Mouse (Mus musculus): Measurements from ENCODE around the gene Ccdc38.
A peak's percentile ranks its signal among the peaks of the same experiment; 100 is the strongest.

Ccdc38 gene

GRCm38 (mm10) chr10:93608051-93608450, 67.6 kb downstream of the Ccdc38 start:
- DNase-seq (ENCODE audit: low read depth, low spot score): no peak

GRCm38 (mm10) chr10:93609236-93609635, 68.8 kb downstream of the Ccdc38 start:
- DNase-seq (ENCODE audit: low read depth, low spot score): no peak

DNA sequence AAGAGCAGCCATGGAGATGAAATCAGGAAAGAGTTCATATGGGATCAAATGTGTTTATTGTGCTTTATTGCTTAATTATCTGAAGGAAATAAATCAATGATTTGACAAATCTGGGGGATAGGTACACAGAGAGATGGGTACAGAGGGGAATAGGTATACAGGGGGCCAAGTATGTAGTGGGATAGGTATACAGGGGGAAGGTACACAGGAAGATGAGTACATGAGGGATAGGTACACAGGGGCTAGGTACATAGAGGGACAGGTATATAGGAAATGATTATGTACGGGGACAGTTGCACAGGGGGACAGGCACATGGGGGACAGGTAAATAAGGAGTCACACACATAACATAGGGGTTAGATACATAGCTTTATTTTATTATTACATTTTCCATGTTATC, 70.5 kb downstream of the Ccdc38 start:
- DNase-seq (ENCODE audit: low read depth, low spot score): no peak

DNA sequence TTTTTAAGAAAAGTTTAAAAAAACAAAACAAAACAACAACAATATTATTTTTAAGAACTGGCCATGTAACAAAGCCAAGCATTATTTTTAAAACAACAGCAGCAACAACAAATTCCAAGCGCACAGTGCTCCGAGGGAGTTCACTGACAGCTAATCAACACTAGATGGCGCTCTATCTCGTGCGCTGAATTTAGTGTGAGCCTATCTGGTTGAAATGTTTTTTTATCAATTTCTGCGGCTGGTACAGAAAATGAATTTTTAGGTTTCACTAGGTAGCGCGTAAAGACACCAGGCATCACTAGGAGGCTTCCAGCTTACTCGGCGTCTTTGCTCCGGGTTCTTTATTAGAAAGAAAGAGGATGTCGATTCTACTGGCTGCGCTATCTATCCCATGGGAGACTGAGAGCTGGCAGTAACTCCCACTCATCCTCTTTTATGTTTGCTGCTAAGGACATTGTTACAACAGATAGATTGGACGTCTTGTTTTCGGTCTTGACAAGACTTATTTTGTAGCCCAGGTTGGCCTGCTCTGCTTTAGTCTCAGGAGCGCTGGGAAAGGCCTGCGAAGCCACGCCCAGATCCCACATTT, 71.1 kb downstream of the Ccdc38 start:
- peak; percentile 51 for DNase-seq (ENCODE audit: low read depth, low spot score)

GRCm38 (mm10) chr10:93614850-93615249, 74.4 kb downstream of the Ccdc38 start:
- no peak for DNase-seq (ENCODE audit: low read depth, low spot score)

DNA sequence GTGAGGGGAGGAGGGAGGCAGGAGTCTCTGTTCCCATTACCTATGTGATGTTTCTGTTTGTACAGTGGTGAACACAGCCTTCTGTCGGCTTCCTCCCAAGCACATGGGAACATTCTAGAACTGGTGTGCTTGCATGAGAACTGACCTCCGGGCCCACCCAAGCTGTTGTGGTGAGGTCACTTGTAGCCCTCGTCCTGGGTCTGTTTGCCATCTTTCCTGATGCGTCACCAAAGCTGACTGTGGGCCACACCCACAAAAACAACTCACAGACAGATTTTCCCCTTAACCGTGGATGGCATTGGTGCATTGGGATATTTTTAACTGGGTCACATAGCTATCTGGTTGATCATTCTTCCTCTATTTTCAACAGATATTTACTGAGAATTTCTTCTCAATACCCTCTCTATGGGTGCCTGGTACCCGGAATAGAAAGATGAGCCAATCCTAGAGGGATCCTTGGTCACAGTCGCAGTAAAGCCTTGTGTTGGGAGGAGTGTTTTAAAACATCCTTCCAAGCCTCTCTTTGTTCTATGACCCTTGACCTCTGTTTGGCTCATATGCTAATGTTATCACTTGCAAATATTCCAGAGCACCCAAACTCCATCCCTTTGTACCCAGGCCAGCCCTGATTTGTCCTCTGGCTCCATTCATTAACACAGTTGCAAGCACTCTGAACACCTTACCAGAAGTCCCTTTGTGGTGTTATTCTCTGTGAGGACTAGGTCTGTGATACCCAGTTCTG, 80.2 kb downstream of the Ccdc38 start:
- DNase-seq (ENCODE audit: low read depth, low spot score): no peak

GRCm38 (mm10) chr10:93623725-93624124, 83.3 kb downstream of the Ccdc38 start:
- DNase-seq (ENCODE audit: low read depth, low spot score): no peak

GRCm38 (mm10) chr10:93624151-93624550, 83.7 kb downstream of the Ccdc38 start:
- no peak for DNase-seq (ENCODE audit: low read depth, low spot score)

DNA sequence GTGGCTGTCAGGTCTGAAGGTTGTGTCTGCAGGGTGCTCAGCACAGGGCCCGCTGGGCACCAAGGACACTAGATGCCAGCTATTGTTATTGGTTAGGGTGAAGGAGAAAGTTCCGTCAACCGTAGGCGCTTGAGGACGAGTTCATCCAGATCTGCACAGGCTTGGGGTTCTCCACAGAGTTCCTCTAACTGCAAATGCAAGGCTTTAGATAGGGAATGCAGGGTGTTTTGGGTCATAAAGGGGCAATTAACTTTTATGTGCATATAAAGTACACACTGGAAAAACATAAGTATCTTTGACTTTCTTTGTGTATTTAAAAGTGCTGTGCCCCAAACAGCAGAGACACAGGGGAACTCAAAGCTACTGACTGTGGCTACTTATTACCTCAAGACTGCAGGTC, 89.9 kb downstream of the Ccdc38 start:
- DNase-seq (ENCODE audit: low read depth, low spot score): no peak

DNA sequence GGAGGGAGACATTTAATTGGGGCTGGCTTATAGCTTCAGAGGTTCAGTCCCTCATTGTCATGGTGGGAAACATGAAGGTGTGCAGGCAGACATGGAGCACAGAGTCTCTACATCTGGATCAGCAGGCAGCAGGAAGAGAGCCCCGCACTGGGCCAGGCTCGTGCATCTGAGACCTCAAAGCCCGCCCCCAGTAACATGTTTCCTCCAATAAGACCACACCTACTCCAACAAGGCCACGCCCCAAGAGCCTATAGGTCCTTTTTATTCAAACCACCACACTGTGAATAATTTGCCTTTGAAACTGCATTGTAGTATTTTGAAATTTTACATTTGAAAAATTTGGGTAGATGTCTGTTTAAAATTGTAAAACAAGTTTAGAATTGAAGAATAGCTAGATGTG, 91.7 kb downstream of the Ccdc38 start:
- DNase-seq (ENCODE audit: low read depth, low spot score): no peak

DNA sequence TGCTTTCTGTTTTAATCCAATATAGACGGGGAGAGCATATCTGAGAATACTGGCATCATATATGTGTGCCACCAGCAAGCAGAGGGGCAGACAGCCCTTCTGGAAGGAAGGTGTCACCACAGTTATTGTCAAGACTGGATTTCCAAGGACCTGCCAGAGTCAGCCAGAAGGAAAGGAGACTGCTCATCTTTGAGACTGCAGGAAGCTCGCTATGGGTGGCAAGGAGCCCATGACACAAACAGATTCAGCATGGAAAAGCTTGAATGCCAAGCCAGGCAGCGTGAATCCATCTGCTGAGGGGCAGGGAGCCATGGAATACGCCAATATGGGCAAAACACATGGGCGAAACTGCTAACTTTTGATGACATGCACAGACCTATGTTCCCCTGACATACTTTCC, 93.1 kb downstream of the Ccdc38 start:
- no peak for DNase-seq (ENCODE audit: low read depth, low spot score)
